8 mouse cellular contexts compared by ENCODE assay signal in genomic region chr7:24507726-24508114, GRCm38 (mm10). TPM values are rescaled to one million over a fixed set of nuclear protein-coding genes. Genes with fewer than 3 reads are reported as not detected.
A peak's percentile ranks its signal among the peaks of the same experiment; 100 is the strongest.
DNase-seq lines count a peak whose midpoint lies in the region; ATAC-seq and TF ChIP-seq lines count a peak whose summit lies in the region.

No protein-coding gene starts in this region.

- intact Hi-C loops in heart, postnatal 10 days (cut with DNase I) = loop anchor here (2.0 kb wide), 2 partner anchors 21 to 23 kb away; partner anchors contain the start of gene Irgq

- H3K36me3 ChIP-seq in heart, embryonic 10.5 days = peaks cover 15% of the 10 kb centered on the region; the same call in 1 of the 2 replicates
- H3K36me3 ChIP-seq in ES-Bruce4 (ENCODE audit: control insufficient read depth, insufficient read depth, low read length, poor library complexity, severe bottlenecking) = no peaks in the 10 kb centered on the region
- no peaks in the 10 kb centered on the region for H3K36me3 ChIP-seq in liver, embryonic 15.5 days (replicated peaks)

- no peaks in the 10 kb centered on the region for H3K9me3 ChIP-seq in heart, embryonic 10.5 days
- no peaks in the 10 kb centered on the region for H3K9me3 ChIP-seq in ES-Bruce4 (replicated peaks; ENCODE audit: control insufficient read depth, insufficient read depth, low read length, poor library complexity, severe bottlenecking)
- no peaks in the 10 kb centered on the region for H3K9me3 ChIP-seq in liver, embryonic 15.5 days (replicated peaks)

- no peak for DNase-seq in heart, embryonic 10.5 days (ENCODE audit: low spot score)
- DNase-seq in heart, postnatal 10 days = no peak
- DNase-seq in urinary bladder, postnatal 10 days (ENCODE audit: low spot score) = no peak
- no peak for DNase-seq in spleen, postnatal 4 days (ENCODE audit: low spot score in 2 of 2)
- DNase-seq in urinary bladder, postnatal 14 days (ENCODE audit: low spot score) = no peak

- peak overlapping the region; percentile 80 for H3K4me3 ChIP-seq in heart, embryonic 10.5 days
- H3K4me3 ChIP-seq in ES-Bruce4 (ENCODE audit: low read depth, low read length) = peak overlapping the region; percentile 94
- H3K4me3 ChIP-seq in liver, embryonic 15.5 days (replicated peaks) = peak overlapping the region; percentile 68

- H3K27ac ChIP-seq in heart, embryonic 10.5 days = peak overlapping the region; percentile 97
- peak overlapping the region; percentile 78 for H3K27ac ChIP-seq in ES-Bruce4 (ENCODE audit: insufficient read depth, low read length)
- H3K27ac ChIP-seq in liver, embryonic 15.5 days (replicated peaks) = peak overlapping the region; percentile 76

- peaks cover 15% of the 10 kb centered on the region for H3K27me3 ChIP-seq in heart, embryonic 10.5 days (ENCODE audit: insufficient read depth, poor library complexity, severe bottlenecking)
- no peaks in the 10 kb centered on the region for H3K27me3 ChIP-seq in ES-Bruce4 (ENCODE audit: control insufficient read depth, insufficient read depth, low read length, poor library complexity, severe bottlenecking)
- peaks cover 46% of the 10 kb centered on the region for H3K27me3 ChIP-seq in liver, embryonic 15.5 days

- H3K9ac ChIP-seq in ES-Bruce4 (ENCODE audit: low read depth, poor library complexity, severe bottlenecking) = peak overlapping the region; percentile 84
- H3K9ac ChIP-seq in liver, embryonic 15.5 days = peak overlapping the region; percentile 72

- H3K4me2 ChIP-seq in liver, embryonic 15.5 days = peak overlapping the region; percentile 95

- no peak for TF ChIP-seq POLR2A in ES-Bruce4 (IDR thresholded peaks at IDR 0.05; ENCODE audit: insufficient read depth, low read length)

- ATAC-seq in granulocyte monocyte progenitor cell, adult 5-6 weeks (replicated peaks; ENCODE audit: poor library complexity, severe bottlenecking) = 0 out of 2 replicates have a peak, but pooled peaks have one; percentile 1
- peak; percentile 20 for ATAC-seq in liver, embryonic 15.5 days (ENCODE audit: insufficient read depth)

- TF ChIP-seq CTCF in ES-Bruce4 (IDR thresholded peaks at IDR 0.05; ENCODE audit: low read depth, low read length) = no peak

- WGBS in heart, embryonic 10.5 days = 3% methylated on average over 20 of the region's 20 CpGs
- WGBS in liver, embryonic 15.5 days (ENCODE audit: insufficient replicate concordance) = under 1% methylated on average over 20 of the region's 20 CpGs

- no peak for TF ChIP-seq EP300 in ES-Bruce4 (IDR thresholded peaks at IDR 0.05; ENCODE audit: insufficient read depth, low read depth, low read length)

- peaks cover 32% of the 10 kb centered on the region for H3K4me1 ChIP-seq in heart, embryonic 10.5 days
- peaks cover 2% of the 10 kb centered on the region for H3K4me1 ChIP-seq in ES-Bruce4 (ENCODE audit: control insufficient read depth, insufficient read depth, low read length)
- H3K4me1 ChIP-seq in liver, embryonic 15.5 days (replicated peaks) = peaks cover 40% of the 10 kb centered on the region

RNA-seq across cellular contexts. Expression of gene Zfp428, which starts 0.9 kb away (rescaled TPM):
- 41.9 and 61.3 TPM in 2 replicates for polyA plus RNA-seq in heart, embryonic 10.5 days (2016; fragmentation: Nextera tagmentation; extraction: Ambion mirVana)
- total RNA-seq in heart, postnatal 10 days (2021) = 10 to 100 TPM; 15.3 to 18.8 TPM
- 12.3 and 13.1 TPM in 2 replicates for polyA plus RNA-seq in ES-Bruce4 (2011; ENCODE audit: insufficient read depth, insufficient read length, low read depth, missing spikeins)
- total RNA-seq in granulocyte monocyte progenitor cell, adult 5-6 weeks (2014; fragmentation: Nextera tagmentation) = 1.5 and 4.0 TPM in 2 replicates
- total RNA-seq in granulocyte monocyte progenitor cell, adult 5-6 weeks (2017) = 2.2 and 2.7 TPM in 2 replicates
- 4.2 and 4.5 TPM in 2 replicates for polyA plus RNA-seq in liver, embryonic 15.5 days (2015; fragmentation: Nextera tagmentation; extraction: Ambion mirVana)

RNA-seq across cellular contexts. Expression of gene AC161166.1, which starts 4.5 kb away (rescaled TPM):
- polyA plus RNA-seq in heart, embryonic 10.5 days (2016; fragmentation: Nextera tagmentation; extraction: Ambion mirVana) = 0.46 and 0.49 TPM in 2 replicates
- total RNA-seq in heart, postnatal 10 days (2021) = not detected
- polyA plus RNA-seq in ES-Bruce4 (2011; ENCODE audit: insufficient read depth, insufficient read length, low read depth, missing spikeins) = not detected in 2 replicates
- total RNA-seq in granulocyte monocyte progenitor cell, adult 5-6 weeks (2014; fragmentation: Nextera tagmentation) = not detected in 2 replicates
- total RNA-seq in granulocyte monocyte progenitor cell, adult 5-6 weeks (2017) = not detected in 2 replicates
- polyA plus RNA-seq in liver, embryonic 15.5 days (2015; fragmentation: Nextera tagmentation; extraction: Ambion mirVana) = not detected in 2 replicates

RNA-seq across cellular contexts. Expression of gene Irgq, which starts 22.8 kb away (rescaled TPM):
- polyA plus RNA-seq in heart, embryonic 10.5 days (2016; fragmentation: Nextera tagmentation; extraction: Ambion mirVana) = 5.3 and 5.7 TPM in 2 replicates
- 10 to 100 TPM; 18.3 to 20.1 TPM for total RNA-seq in heart, postnatal 10 days (2021)
- 7.2 and 8.2 TPM in 2 replicates for polyA plus RNA-seq in ES-Bruce4 (2011; ENCODE audit: insufficient read depth, insufficient read length, low read depth, missing spikeins)
- 5.1 and 5.9 TPM in 2 replicates for total RNA-seq in granulocyte monocyte progenitor cell, adult 5-6 weeks (2014; fragmentation: Nextera tagmentation)
- total RNA-seq in granulocyte monocyte progenitor cell, adult 5-6 weeks (2017) = 3.3 and 4.2 TPM in 2 replicates
- 1.6 and 2.0 TPM in 2 replicates for polyA plus RNA-seq in liver, embryonic 15.5 days (2015; fragmentation: Nextera tagmentation; extraction: Ambion mirVana)

RNA-seq across cellular contexts. Expression of gene Cadm4, which starts 25.9 kb away (rescaled TPM):
- polyA plus RNA-seq in heart, embryonic 10.5 days (2016; fragmentation: Nextera tagmentation; extraction: Ambion mirVana) = 0.54 and 0.63 TPM in 2 replicates
- 10 to 100 TPM; 18.6 to 22.7 TPM for total RNA-seq in heart, postnatal 10 days (2021)
- 10.4 and 12.2 TPM in 2 replicates for polyA plus RNA-seq in ES-Bruce4 (2011; ENCODE audit: insufficient read depth, insufficient read length, low read depth, missing spikeins)
- not detected in 2 replicates for total RNA-seq in granulocyte monocyte progenitor cell, adult 5-6 weeks (2014; fragmentation: Nextera tagmentation)
- total RNA-seq in granulocyte monocyte progenitor cell, adult 5-6 weeks (2017) = not detected in 2 replicates
- polyA plus RNA-seq in liver, embryonic 15.5 days (2015; fragmentation: Nextera tagmentation; extraction: Ambion mirVana) = 0.20 and 0.25 TPM in 2 replicates

RNA-seq across cellular contexts. Expression of gene Pinlyp, which starts 38.2 kb away (rescaled TPM):
- 0.21 TPM in 1 of 2 replicates, not detected in the other for polyA plus RNA-seq in heart, embryonic 10.5 days (2016; fragmentation: Nextera tagmentation; extraction: Ambion mirVana)
- not detected for total RNA-seq in heart, postnatal 10 days (2021)
- 1.1 TPM in 1 of 2 replicates, not detected in the other for polyA plus RNA-seq in ES-Bruce4 (2011; ENCODE audit: insufficient read depth, insufficient read length, low read depth, missing spikeins)
- total RNA-seq in granulocyte monocyte progenitor cell, adult 5-6 weeks (2014; fragmentation: Nextera tagmentation) = not detected in 2 replicates
- not detected in 2 replicates for total RNA-seq in granulocyte monocyte progenitor cell, adult 5-6 weeks (2017)
- not detected in 2 replicates for polyA plus RNA-seq in liver, embryonic 15.5 days (2015; fragmentation: Nextera tagmentation; extraction: Ambion mirVana)
